ENCODE assay signal across 8 mouse cellular contexts in genomic region chr15:89730320-89730719, GRCm38 (mm10).
A peak's percentile ranks its signal among the peaks of the same experiment; 100 is the strongest.
DNase-seq lines count a peak whose midpoint lies in the region; ATAC-seq and TF ChIP-seq lines count a peak whose summit lies in the region.

No protein-coding gene starts in this region.

- no peak overlapping the region for H3K27ac ChIP-seq in intestine, postnatal 0 days (ENCODE audit: low read depth, low read length)
- no peak overlapping the region for H3K27ac ChIP-seq in intestine, embryonic 16.5 days (ENCODE audit: low read length)
- H3K27ac ChIP-seq in limb, embryonic 12.5 days = no peak overlapping the region

- 39% methylated on average over 6 of the region's 6 CpGs for WGBS in intestine, postnatal 0 days
- WGBS in intestine, embryonic 16.5 days = 47% methylated on average over 6 of the region's 6 CpGs
- WGBS in limb, embryonic 12.5 days = 34% methylated on average over 6 of the region's 6 CpGs

- H3K9me3 ChIP-seq in intestine, postnatal 0 days (ENCODE audit: control insufficient read depth) = no peaks in the 10 kb centered on the region
- no peaks in the 10 kb centered on the region for H3K9me3 ChIP-seq in intestine, embryonic 16.5 days (ENCODE audit: control insufficient read depth, low read length)
- no peaks in the 10 kb centered on the region for H3K9me3 ChIP-seq in limb, embryonic 12.5 days

- DNase-seq in NIH3T3 (ENCODE audit: low read depth) = peak; percentile 43
- DNase-seq in brain, embryonic 14.5 days (ENCODE audit: low read depth) = peak; percentile 36
- peak; percentile 59 for DNase-seq in retina, postnatal 1 day
- DNase-seq in natural killer cell, adult 2 months (ENCODE audit: low spot score in 2 of 2) = no peak

- no peaks in the 10 kb centered on the region for H3K36me3 ChIP-seq in intestine, postnatal 0 days (ENCODE audit: control insufficient read depth, insufficient read depth)
- no peaks in the 10 kb centered on the region for H3K36me3 ChIP-seq in intestine, embryonic 16.5 days (ENCODE audit: control insufficient read depth, insufficient read depth, low read length)
- no peaks in the 10 kb centered on the region for H3K36me3 ChIP-seq in limb, embryonic 12.5 days

- H3K27me3 ChIP-seq in intestine, postnatal 0 days (replicated peaks; ENCODE audit: control insufficient read depth, insufficient read depth, low read length) = no peaks in the 10 kb centered on the region
- no peaks in the 10 kb centered on the region for H3K27me3 ChIP-seq in intestine, embryonic 16.5 days (replicated peaks; ENCODE audit: control insufficient read depth, insufficient read depth, low read length)
- H3K27me3 ChIP-seq in limb, embryonic 12.5 days = no peaks in the 10 kb centered on the region

- peak; percentile 74 for TF ChIP-seq CTCF in intestine, postnatal 0 days (IDR thresholded peaks at IDR 0.05; ENCODE audit: low read depth)
- TF ChIP-seq CTCF in brain, embryonic 14.5 days (IDR thresholded peaks at IDR 0.05; ENCODE audit: borderline replicate concordance, extremely low read depth, insufficient read depth, insufficient read length) = peak; percentile 71

- H3K4me2 ChIP-seq in intestine, postnatal 0 days (replicated peaks; ENCODE audit: low read depth) = no peak overlapping the region
- no peak overlapping the region for H3K4me2 ChIP-seq in intestine, embryonic 16.5 days (ENCODE audit: low read depth, low read length)
- H3K4me2 ChIP-seq in limb, embryonic 12.5 days = no peak overlapping the region

- H3K4me1 ChIP-seq in intestine, postnatal 0 days (replicated peaks; ENCODE audit: control insufficient read depth, insufficient read depth, low read length) = no peaks in the 10 kb centered on the region
- no peaks in the 10 kb centered on the region for H3K4me1 ChIP-seq in intestine, embryonic 16.5 days (ENCODE audit: control insufficient read depth, insufficient read depth, low read length)
- H3K4me1 ChIP-seq in limb, embryonic 12.5 days (replicated peaks) = no peaks in the 10 kb centered on the region

- H3K4me3 ChIP-seq in intestine, postnatal 0 days (ENCODE audit: low read depth, low read length) = no peak overlapping the region
- no peak overlapping the region for H3K4me3 ChIP-seq in intestine, embryonic 16.5 days (ENCODE audit: low read length)
- no peak overlapping the region for H3K4me3 ChIP-seq in limb, embryonic 12.5 days (replicated peaks)

- no peak for TF ChIP-seq POLR2A in brain, embryonic 14.5 days (IDR thresholded peaks at IDR 0.05; ENCODE audit: borderline replicate concordance, extremely low read depth, insufficient read depth, insufficient read length, poor library complexity, severe bottlenecking)

- peak; percentile 22; the same call in 1 of the 2 replicates for ATAC-seq in intestine, postnatal 0 days
- ATAC-seq in intestine, embryonic 16.5 days = no peak
- peak; percentile 66 for ATAC-seq in granulocyte monocyte progenitor cell, adult 5-6 weeks (replicated peaks; ENCODE audit: poor library complexity, severe bottlenecking)
- peak; percentile 52; the same call in 1 of the 2 replicates for ATAC-seq in limb, embryonic 12.5 days (ENCODE audit: insufficient number of reproducible peaks, insufficient read depth, low FRiP score, low TSS enrichment, low read depth)

- no peak overlapping the region for H3K9ac ChIP-seq in intestine, postnatal 0 days (ENCODE audit: low read depth, low read length)
- H3K9ac ChIP-seq in intestine, embryonic 16.5 days (ENCODE audit: low read depth, low read length) = no peak overlapping the region
- no peak overlapping the region for H3K9ac ChIP-seq in limb, embryonic 12.5 days (replicated peaks)

Comparison
In these comparisons a context has a peak if more than half of its experiments do, and no peak if none do; other contexts are left out.
1. DNase-seq: peak in NIH3T3 (single experiment), brain, embryonic 14.5 days (single experiment) and retina, postnatal 1 day (single experiment); none in natural killer cell, adult 2 months (0 of 2).